In genomic region chr10:22817561-22817960, GRCm38 (mm10) we compare ENCODE assay signal across 14 mouse cellular contexts. TPM values are rescaled to one million over a fixed set of nuclear protein-coding genes. Genes with fewer than 3 reads are reported as not detected.
DNase-seq lines count a peak whose midpoint lies in the region; ATAC-seq lines count a peak whose summit lies in the region.
"Had no signal": no experiment of that assay in that cellular context is flagged by ENCODE, and none has a peak within 500 bp of the region (broad histone marks: within the 10 kb centered on the region; RNA-seq: fewer than 3 reads in every experiment).

No protein-coding gene starts in this region.

- H3K27ac ChIP-seq in midbrain, embryonic 11.5 days (ENCODE audit: low read depth, low read length) = no peak overlapping the region
- no peak overlapping the region for H3K27ac ChIP-seq in midbrain, embryonic 14.5 days (replicated peaks; ENCODE audit: low read depth, low read length)
- peak overlapping the region; percentile 99 for H3K27ac ChIP-seq in stomach, embryonic 14.5 days (ENCODE audit: low read length)
- H3K27ac ChIP-seq: hindbrain, embryonic 10.5 days; limb, embryonic 12.5 days had no signal

- H3K4me3 ChIP-seq in midbrain, embryonic 11.5 days (ENCODE audit: low read depth, low read length) = no peak overlapping the region
- H3K4me3 ChIP-seq in midbrain, embryonic 14.5 days (replicated peaks; ENCODE audit: low read depth, low read length) = no peak overlapping the region
- peak overlapping the region; percentile 74 for H3K4me3 ChIP-seq in stomach, embryonic 14.5 days (ENCODE audit: low read depth, low read length)
- H3K4me3 ChIP-seq: hindbrain, embryonic 10.5 days; limb, embryonic 12.5 days; myocyte had no signal

- WGBS in midbrain, embryonic 11.5 days = under 1% methylated on average over 17 of the region's 18 CpGs
- WGBS in midbrain, embryonic 14.5 days = 1% methylated on average over 18 of the region's 18 CpGs
- 1% methylated on average over 18 of the region's 18 CpGs for WGBS in stomach, embryonic 14.5 days

- H3K27me3 ChIP-seq in midbrain, embryonic 11.5 days (ENCODE audit: control insufficient read depth, insufficient read depth, low read length) = peaks cover 88% of the 10 kb centered on the region
- peaks cover 92% of the 10 kb centered on the region for H3K27me3 ChIP-seq in midbrain, embryonic 14.5 days (ENCODE audit: control insufficient read depth, insufficient read depth, low read length)
- H3K27me3 ChIP-seq in stomach, embryonic 14.5 days (ENCODE audit: control insufficient read depth, insufficient read depth, low read length) = no peaks in the 10 kb centered on the region

- H3K4me2 ChIP-seq in midbrain, embryonic 11.5 days = no peak overlapping the region
- no peak overlapping the region for H3K4me2 ChIP-seq in midbrain, embryonic 14.5 days (ENCODE audit: low read length)
- H3K4me2 ChIP-seq in stomach, embryonic 14.5 days (replicated peaks; ENCODE audit: low read depth, low read length) = peak overlapping the region; percentile 43
- H3K4me2 ChIP-seq: limb, embryonic 12.5 days had no signal

- no peak; the same call in 1 of the 2 replicates for ATAC-seq in midbrain, embryonic 11.5 days (ENCODE audit: low FRiP score)
- ATAC-seq in midbrain, embryonic 14.5 days (ENCODE audit: low FRiP score, low TSS enrichment) = no peak
- no peak for ATAC-seq in stomach, embryonic 14.5 days (ENCODE audit: insufficient number of reproducible peaks, insufficient read depth, low FRiP score, low read depth)

- no peaks in the 10 kb centered on the region for H3K36me3 ChIP-seq in midbrain, embryonic 11.5 days (ENCODE audit: control insufficient read depth, insufficient read depth, low read length)
- H3K36me3 ChIP-seq in midbrain, embryonic 14.5 days (ENCODE audit: control insufficient read depth, insufficient read depth, low read length) = no peaks in the 10 kb centered on the region
- H3K36me3 ChIP-seq in stomach, embryonic 14.5 days (ENCODE audit: control insufficient read depth, insufficient read depth, low read length) = no peaks in the 10 kb centered on the region
- H3K36me3 ChIP-seq: hindbrain, embryonic 10.5 days; limb, embryonic 12.5 days had no signal

- no peaks in the 10 kb centered on the region for H3K9me3 ChIP-seq in midbrain, embryonic 11.5 days (ENCODE audit: control insufficient read depth, low read length)
- H3K9me3 ChIP-seq in midbrain, embryonic 14.5 days (ENCODE audit: control insufficient read depth, low read length) = no peaks in the 10 kb centered on the region
- no peaks in the 10 kb centered on the region for H3K9me3 ChIP-seq in stomach, embryonic 14.5 days (ENCODE audit: control insufficient read depth, low read depth, low read length)
- H3K9me3 ChIP-seq: hindbrain, embryonic 10.5 days; limb, embryonic 12.5 days had no signal

- peaks cover 8% of the 10 kb centered on the region for H3K4me1 ChIP-seq in midbrain, embryonic 11.5 days (ENCODE audit: control insufficient read depth, insufficient read depth, low read length)
- no peaks in the 10 kb centered on the region for H3K4me1 ChIP-seq in midbrain, embryonic 14.5 days (ENCODE audit: control insufficient read depth, insufficient read depth, low read length)
- H3K4me1 ChIP-seq in stomach, embryonic 14.5 days (ENCODE audit: control insufficient read depth, insufficient read depth, low read length) = 0 out of 2 replicates have a peak, but pooled peaks cover 21% of the 10 kb centered on the region

- no peak overlapping the region for H3K9ac ChIP-seq in midbrain, embryonic 11.5 days (ENCODE audit: low read length)
- no peak overlapping the region for H3K9ac ChIP-seq in midbrain, embryonic 14.5 days (replicated peaks; ENCODE audit: low read length)
- H3K9ac ChIP-seq in stomach, embryonic 14.5 days (replicated peaks; ENCODE audit: low read depth, low read length) = peak overlapping the region; percentile 99
- H3K9ac ChIP-seq: limb, embryonic 12.5 days had no signal

- DNase-seq in embryo, embryonic 10 days (ENCODE audit: low spot score) = peak; percentile 41
- no peak for DNase-seq in embryo, embryonic 11 days
- DNase-seq in midbrain, embryonic 11.5 days (ENCODE audit: low spot score, missing footprints) = peak; percentile 95
- DNase-seq in midbrain, embryonic 14.5 days = no peak
- DNase-seq in kidney, postnatal 4 days = peak; percentile 62 to 72
- no peak for DNase-seq in ovary, postnatal 10 days (ENCODE audit: low spot score)
- DNase-seq in frontal cortex, postnatal 36 days (ENCODE audit: low spot score in 2 of 2) = no peak
- DNase-seq: adrenal gland, postnatal 10 days; cerebellum, adult 9-11 months had no signal

RNA-seq across cellular contexts. Expression of gene Tcf21, which starts 2.4 kb away (rescaled TPM):
- polyA plus RNA-seq in midbrain, embryonic 11.5 days (2014; fragmentation: Nextera tagmentation; extraction: Ambion mirVana) = 0.11 TPM in 1 of 2 replicates, not detected in the other
- polyA plus RNA-seq in midbrain, embryonic 14.5 days (2014; fragmentation: Nextera tagmentation; extraction: Ambion mirVana) = not detected in 2 replicates
- 366 and 410 TPM in 2 replicates for polyA plus RNA-seq in stomach, embryonic 14.5 days (2014; fragmentation: Nextera tagmentation; extraction: Ambion mirVana)
- polyA plus RNA-seq: forebrain, embryonic 11.5 days; myocyte had no signal

Comparison
In these comparisons a context has a peak if more than half of its experiments do, and no peak if none do; other contexts are left out.
1. DNase-seq: peak in embryo, embryonic 10 days (single experiment), midbrain, embryonic 11.5 days (single experiment) and kidney, postnatal 4 days (2 of 2); none in embryo, embryonic 11 days (single experiment), midbrain, embryonic 14.5 days (single experiment), ovary, postnatal 10 days (single experiment) and frontal cortex, postnatal 36 days (0 of 2).
2. RNA of gene Tcf21, which starts 2.4 kb away (polyA plus RNA-seq): 366 to 410 TPM in stomach, embryonic 14.5 days; 0.11 TPM in midbrain, embryonic 11.5 days and not detected in midbrain, embryonic 14.5 days; every median in the first group is over 100 times any median in the second.